Mouse (Mus musculus) layer of hippocampus, adult 18-20 months (tissue): ENCODE measurements at regions not wholly inside any gene's neighbourhood (a gene's known extent, or its start where the extent isn't known, plus 50 kb on each side); places are given as distances from the start of the nearest gene placed in this dataset.

ENCODE experiments used
- DNase-seq, 2 experiments: peaks; one replicate each; pipeline ENCODE4 v3.0.0; 2022; ENCODE audit warnings: low spot score in 2 of 2

DNA sequence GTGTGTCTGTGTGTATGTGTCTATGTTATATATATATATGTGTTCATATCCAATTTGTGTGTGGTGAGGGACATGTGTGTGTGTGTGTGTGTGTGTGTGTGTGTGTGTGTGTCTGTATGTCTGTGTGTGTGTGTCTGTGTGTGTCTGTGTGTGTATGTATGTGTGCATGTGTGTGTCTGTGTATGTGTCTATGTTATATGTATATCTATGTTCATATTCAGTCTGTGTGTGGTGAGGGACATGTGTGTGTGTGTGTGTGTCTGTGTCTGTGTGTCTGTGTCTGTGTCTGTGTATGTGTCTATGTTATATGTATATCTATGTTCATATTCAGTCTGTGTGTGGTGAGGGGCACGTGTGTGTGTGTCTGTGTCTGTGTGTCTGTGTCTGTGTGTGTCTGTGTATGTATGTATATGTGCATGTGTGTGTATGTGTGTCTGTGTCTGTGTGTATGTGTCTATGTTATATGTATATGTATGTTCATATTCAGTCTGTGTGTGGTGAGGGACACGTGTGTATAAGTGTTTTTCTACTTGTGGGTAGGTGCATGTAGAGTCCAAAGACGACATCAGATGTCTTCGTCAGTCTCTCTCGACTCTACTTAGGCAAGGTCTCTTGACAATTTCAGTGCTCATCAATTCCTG, 370.5 kb upstream of the Slc7a11 start:
- no peak for DNase-seq

DNA sequence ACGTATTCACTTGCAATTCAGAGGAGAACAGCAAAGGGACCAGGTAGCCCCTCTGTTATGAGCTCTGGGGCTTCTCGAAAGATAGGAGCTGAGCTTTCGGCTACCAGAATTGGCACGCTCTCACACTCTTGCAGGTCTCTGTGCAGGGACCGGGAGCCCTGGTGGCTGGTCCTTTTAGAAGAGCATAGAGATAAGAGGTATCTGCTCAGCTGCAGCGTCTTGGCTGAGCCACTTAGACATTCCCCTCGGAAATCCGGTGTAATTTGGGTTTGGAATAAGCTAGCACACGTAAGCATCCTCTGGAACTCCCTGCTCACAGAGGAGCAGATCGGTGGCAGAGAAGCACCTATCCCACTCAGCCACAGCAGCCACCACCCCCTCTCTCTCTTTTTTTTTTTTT, 372.3 kb upstream of the Slc7a11 start:
- DNase-seq: no peak

DNA sequence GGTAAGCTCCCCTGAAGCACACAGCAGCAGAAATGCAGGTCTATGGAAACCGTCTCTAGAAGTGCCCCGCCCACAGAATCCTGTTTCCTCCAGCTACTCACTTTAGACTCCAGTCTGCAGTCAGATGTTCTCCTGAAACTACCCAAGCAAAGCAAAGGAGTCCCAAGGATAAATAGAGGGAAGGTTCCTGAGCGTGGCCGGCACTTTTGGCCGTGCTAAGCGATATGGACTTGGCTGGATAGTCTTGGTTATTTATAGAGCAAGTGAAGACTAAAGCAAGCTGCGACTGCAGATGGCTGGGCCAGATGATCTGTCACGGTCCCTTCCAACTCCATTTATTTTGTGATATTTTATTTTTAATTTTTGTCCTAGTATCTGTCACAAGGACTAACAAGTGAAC, 373.1 kb upstream of the Slc7a11 start:
- DNase-seq: peak; percentile 35 to 75

DNA sequence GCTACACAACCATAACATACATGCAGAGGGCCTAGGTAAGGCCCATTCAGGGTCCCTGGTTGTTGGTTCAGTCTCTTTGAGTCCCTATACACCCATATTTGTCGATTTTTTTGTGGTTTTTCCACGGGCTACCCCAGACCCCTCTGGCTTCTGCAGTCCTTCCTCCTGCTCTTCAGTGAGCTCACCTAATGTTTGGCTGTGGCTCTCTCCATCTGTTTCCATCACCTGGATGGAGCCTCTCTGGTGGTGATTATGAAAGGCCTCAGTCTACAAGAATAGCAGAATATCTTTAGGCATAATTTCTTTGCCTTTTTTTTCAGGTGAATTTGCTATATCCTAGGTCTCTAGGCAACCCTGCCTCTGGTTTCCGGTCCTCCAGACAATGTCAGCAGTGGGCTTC, 373.9 kb upstream of the Slc7a11 start:
- no peak for DNase-seq

DNA sequence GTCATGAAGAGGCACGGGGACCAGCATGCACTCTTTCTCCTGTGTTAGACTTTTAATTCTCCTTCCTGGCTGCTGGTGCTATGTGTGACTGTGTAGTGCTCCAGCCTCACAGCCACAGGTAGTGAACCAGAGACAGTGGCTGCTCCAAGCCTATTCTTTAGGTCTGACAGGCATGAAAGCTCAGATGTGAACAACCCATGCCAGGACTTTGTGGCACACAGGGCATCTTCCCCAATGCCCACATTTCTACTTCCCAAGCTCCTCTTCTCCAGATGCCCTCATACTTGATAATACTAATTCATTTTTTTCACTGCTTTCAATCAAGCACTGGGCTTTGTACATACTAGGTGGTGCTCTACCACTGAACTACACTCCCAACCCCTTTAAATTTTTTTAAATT, 377.4 kb upstream of the Slc7a11 start:
- DNase-seq: no peak

DNA sequence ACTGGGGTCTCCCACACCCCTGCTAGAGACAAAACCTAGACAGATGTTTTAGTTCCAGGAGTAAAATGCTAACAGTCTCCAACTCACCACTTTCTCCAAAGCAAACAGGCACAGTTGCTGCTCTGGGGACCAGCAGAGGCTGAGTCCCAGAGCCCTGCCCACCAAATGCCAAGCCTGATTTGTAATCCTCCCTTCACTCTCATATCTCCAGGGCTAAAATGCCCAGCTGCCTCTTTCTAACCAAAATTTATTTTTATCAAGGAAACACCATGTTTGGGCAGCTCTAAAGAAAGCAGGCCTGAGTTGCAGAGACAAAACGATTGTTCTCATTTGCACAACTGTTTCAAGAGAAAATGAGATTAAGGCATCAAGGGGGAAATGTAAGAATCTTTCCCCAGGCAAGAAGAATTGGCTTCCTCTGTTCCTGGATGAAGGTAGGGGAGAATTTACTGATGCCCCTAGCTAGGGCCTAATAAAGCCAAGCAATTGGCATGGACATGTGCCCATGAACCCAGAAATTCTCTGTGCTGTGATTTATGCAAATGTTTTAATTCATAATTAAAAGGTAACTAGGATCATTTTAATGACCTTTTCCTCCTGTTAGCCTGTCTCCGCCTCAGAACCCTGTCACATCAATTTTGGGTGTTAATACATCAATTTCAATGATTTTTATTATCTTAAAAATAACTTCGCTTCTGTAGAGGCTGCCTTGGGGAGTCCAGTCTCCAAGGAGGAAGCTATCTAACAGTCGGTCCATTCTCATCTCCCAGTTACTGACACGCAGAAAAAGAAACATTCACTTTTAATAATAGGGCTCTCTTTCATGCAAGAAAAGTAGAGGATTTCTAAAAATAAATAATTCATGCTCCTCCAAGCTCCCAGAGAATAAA, 382.4 kb upstream of the Slc7a11 start:
- no peak for DNase-seq

DNA sequence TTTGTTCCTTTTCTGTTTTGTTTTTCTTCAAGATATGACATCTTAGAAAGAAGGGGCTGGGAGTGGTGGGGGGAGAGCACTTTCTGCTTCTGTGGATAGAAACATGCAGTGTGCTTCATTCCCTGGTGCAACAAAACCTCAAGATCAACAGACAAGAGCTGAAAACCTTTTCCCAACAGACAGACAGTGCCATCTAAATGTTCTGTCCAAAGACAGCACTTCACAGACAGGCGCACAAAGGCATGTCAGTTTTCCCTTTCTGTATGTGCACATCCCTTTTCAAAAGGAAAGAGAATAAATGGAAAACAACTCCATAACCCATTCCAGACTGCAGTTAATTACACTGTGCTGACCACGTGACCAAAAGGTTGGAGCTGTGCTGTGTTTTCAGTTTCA, 383.0 kb upstream of the Slc7a11 start:
- no peak for DNase-seq

DNA sequence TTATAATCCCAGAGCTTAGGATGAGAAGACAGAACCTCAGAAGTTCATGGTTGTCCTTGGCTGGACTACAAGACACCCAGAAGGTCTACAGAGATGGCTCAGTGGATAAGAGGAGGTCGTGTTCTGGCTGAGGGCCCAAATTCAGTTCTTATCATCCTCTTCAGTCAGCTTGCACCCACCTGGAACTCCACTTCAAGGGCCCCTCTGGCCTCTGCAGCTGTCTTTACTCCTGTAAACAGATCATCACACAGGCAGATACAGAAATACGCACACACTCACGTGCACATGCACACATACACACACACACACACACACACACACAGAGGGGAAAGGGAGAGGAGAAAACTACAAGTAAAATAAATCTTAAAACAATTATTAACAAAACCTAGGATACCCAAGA, 385.8 kb upstream of the Slc7a11 start:
- DNase-seq: no peak

DNA sequence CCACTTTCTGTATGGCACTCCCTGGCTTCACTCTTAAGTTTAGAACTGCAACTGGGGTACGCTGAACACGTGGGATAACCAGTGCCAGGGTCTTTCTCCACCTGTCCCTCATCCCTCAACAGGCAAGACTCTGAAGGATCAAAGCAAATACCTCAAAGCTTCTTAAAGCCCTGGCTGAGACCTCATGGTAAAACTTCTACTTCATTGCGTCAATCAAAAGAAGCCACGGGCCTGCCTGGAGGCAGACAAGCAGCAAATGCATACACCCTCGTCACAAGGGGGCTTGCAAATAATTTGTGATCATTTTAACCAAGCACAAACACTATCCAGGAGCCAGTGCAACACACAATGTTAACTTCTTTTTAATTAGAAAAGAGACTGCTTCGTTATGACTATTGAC, 387.0 kb upstream of the Slc7a11 start:
- DNase-seq: no peak

DNA sequence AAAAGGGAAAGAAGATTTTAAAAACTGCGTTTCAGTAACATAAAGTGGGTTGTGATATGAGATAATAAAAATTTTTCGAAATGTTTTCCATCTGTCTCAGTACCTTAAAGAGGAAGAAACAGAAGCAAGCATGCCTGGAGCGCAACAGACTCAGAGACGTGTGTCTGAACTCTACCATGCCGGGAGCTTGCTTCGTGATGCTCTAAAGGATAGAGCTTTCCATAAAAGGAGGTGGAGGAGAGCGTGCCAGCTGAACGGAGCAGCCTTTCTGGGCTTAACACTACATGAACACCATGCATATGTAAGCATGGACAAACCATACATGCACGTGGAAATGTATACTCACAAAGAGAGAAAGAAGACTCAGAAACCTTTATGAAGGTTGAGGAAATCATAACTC, 387.5 kb upstream of the Slc7a11 start:
- DNase-seq: no peak

DNA sequence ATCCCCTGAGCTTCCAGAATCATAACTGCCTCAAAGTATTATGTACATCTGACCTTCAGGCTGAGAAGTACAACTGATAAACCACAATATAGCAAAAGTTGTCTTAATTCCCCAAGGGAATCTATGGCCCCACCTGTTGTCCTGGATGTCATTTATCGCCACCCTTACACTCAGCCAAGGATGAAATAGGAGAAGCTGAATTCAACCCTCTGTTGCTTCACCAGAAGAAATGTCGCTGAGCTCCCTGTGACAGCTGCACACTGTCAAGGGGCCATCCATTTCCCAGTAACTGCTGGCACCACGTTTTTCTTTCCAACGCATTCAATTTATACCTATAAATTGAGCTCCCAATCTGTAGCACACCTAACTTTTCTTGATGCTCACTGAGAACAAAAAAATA, 382.0 kb upstream of the Noct start:
- no peak for DNase-seq

DNA sequence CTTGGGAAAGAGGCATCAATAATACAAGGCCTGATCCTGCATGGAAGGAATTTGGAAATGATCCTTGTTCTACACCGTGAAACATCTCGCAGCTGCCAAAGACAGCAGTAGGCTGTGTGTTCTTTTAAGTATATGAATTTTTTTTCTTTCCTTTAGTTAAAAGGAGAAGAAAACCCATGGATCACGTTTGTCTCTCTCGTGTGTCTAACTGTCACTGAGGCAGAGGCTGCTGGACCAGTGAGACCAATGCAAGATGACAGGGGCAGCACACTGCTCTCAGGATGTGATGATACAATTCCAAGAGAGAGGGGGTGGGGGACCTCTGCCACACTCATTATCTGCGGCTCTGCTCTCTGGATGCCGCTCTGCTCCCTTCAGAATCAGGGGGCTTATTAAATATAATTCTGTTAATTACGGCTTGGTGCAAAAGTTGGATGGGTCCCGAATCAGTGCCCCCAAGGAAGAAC, 379.4 kb upstream of the Noct start:
- no peak for DNase-seq

DNA sequence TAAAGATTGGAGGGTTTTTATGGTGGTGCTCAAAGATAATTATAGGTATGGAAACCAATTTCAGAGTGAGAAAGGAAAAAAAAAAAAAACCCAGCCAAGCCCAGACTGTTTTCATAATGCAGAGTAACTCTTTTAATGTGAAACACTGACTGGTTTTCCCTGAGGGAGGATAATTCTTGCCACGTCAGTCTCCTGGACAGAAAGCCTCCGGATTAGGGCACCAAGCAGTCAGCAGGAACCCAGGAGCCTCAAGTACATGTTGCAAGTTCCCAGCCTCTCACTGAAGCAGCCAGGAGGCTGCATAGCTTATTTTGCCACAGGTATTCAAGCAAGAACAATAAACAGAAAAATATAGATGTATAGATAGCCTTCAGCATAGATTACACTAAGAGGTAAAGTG, 378.9 kb upstream of the Noct start:
- no peak for DNase-seq

DNA sequence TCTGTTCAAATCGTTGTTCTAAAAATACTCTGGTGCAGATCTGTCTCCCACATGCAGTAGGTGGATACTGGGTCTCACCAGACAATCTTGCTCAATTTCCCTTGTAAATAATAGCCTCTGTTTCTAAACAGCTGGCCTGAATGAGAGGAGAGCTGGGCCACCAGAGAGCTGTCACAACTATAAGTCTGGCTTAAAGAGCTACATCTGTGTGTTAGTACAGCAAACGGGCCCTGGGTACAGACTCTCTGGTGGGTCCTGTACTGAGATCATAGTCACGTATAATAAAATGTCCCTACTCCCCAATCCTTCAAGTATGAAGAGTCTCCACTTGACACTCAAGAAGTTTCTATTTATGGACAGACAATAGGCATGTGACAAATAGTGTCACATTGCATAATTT, 375.7 kb upstream of the Noct start:
- DNase-seq: no peak

DNA sequence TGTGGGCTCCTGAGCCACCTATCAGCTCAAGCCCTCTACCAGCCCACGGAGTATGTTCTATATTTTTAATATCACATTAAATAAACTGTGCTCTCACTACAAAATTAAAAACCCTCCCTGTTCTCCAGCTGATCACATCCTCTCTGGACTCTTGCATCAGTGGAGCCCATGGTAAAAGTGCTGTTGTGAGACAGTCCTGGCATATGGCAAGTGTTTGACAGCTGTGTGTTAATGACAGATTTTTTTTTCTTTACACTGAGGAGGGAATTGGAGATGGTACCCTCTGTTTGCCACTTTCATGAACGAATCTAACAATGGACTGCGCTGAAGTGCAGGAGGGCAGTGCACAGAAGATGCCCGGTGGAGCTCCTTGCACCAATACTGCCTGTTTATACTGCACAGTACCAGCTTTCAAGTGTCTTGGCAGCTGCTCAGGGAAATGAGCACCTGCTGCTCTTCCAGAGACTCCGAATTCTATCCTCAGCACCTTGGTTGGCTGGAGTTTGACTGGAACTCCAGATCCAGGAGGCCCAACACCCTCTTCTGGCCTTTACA, 373.1 kb upstream of the Noct start:
- no peak for DNase-seq

DNA sequence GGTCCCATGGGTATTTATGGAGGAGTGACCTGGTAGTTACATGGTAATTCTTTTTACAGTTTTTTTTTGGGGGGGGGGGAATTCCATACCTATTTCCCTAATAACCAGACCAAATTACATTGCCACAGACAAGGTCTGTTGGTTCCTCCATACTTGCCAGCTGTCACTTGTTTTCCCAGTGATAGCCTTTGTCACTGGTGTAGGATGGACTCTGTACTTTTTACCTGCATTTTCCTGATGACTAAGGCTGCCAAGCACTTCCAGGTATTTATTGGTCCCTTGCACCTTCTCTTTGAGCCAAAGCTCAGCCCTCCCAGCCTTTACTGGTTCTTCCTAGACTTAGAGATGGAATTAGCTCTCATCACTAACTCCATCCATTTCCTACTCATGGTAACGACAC, 357.1 kb upstream of the Noct start:
- no peak for DNase-seq

DNA sequence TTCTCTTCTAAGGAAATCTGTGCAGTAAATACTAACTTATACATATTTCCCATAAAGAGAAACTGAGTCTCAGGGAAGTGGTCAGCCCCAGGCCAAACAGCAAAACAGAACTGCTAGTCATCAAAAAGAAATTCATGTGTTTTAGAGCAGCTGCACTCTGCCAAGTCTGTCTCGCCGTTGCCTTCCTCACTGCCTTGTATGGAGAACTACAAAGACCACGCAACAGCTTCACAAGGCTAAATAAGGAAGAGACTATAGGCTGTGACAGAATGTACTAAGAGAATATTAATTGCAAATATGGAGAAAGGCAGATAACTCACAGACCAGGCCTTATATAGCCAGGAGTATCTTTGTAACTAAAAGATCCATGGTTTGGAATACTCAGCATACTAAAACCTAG, 355.0 kb upstream of the Noct start:
- DNase-seq: no peak

DNA sequence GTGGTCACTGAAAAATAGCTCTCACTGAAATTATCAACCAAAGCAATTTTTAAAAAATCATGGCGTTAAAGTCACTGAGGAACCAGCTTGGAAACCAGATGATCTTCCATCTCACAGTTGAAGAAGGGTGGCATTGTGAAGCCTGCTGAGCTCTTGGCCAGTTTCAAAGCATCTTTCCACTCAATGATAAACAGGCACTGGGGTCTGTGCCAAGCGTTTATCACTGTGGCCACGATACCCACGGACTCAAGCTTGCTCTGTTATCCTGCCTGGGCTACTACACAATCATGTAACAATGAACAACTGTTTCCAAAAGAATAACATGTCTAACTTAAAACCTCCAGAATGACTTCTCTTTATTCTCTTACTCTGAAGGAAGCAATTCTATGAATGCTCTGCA, 345.2 kb upstream of the Noct start:
- no peak for DNase-seq

DNA sequence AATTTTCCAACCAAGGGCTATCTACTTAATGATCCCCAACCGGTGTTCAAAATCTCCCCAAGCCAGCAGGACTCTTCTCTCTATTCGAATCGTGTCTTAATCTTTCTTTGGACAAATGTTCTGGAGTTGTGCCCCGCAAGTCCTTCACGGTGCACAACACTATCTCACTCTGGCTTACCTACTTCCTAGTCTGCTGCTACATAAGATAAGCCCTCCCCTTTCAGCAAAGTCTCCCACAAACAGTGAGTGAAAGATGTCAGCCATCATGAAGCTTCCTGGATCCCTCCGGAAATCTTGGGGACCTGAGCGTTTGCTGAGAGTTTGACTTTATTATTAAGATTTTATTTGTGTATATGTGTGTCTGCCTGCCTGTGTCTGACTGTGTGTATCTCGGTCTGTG, 344.7 kb upstream of the Noct start:
- DNase-seq: no peak

DNA sequence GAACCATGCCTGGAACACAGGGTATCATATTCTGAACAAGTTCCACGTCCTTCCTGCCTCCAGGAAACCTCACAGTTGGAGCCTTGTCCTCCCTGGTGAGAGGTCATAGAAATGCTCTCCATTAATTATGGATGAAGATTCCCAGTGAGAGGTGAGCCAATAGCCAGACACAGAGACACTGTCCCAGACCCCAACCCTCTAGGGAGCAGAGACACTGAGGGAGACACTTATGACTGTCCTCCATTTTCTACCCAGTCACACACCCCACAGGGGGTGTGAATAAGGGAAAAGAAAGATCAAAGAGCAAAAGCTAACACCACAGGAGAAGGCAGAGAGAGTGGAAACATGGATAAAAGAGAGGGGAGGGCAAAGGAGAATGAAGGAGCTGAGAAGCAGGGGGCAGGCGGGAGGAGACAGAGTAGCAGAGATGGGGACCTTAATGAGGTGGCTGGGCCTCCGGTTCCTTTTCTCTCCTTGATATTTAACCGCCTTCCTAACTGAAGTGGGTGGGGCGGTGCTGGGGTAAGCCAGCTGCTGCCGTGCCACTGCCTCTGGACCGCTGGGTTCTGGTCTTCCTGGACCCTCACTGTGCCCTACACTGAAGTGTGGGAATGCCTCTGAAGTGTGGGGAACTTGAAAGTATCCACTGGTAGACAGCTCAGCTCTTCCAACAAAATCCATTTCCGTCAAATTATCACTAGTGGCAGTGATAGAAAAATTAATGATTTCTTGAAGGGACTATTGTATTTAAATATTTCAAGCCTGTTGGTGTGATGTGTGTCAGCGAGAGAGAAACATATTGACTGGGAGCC, 342.6 kb upstream of the Noct start:
- DNase-seq: no peak

DNA sequence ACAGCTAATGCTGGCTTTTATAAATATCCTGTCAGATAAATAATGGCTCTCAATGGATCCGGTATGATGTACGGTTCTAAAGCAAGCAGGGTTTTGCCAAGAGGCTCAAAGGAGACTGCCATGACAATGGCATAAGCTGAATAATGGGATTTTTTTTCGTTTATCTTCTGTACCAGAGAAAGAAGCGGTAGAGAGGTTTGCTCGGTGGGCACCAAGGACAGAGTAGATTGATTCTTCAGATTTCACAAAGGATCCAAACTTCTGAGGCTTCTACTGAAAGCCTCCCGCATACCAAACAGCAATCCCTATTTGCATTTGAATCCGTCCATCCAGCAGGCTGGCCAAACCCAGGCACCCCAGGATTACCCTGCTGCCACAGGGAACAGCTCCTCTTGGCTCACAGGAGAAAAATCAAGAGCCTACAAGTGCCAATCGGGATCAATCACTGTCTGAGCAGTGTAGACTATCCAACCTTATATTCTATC, 342.0 kb upstream of the Noct start:
- peak in 1 of 2 experiments; percentile 24 for DNase-seq

DNA sequence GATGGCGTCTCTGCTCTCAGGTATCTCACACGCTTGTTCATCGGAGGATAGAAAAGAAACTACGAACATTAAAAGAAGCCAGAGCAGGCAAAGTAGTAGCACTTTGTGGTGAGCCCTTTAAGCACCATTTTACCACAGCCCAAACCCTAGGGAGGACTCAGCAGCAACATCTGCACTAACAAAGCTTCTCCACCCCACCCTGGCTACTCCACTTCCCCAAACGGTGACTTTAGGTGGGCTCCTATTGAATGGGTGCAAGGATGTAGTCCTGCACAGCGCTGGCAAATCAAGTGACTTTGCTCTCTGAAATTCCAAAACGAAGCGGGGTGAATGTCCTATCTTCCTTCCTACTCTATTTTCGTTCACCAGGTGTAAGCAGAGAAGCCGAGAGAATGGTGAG, 337.9 kb upstream of the Noct start:
- no peak for DNase-seq
